Mouse (Mus musculus) forebrain, embryonic 11.5 days (tissue): ENCODE measurements around the gene Gphn. TPM values are rescaled to one million over a fixed set of nuclear protein-coding genes. Genes with fewer than 3 reads are reported as not detected.

Source experiments
- ATAC-seq: fragments of 200-750 bp; cut with Nextera tagmentation; replicated peaks from 2 replicates; pipeline ENCODE4 v1.8.0; 2017; ENCODE audit warnings: moderate TSS enrichment; ENCODE audit not compliant: low FRiP score
- DNase-seq: peaks from one replicate; pipeline ENCODE4 v3.0.0-alpha.2; 2017; ENCODE audit warnings: low spot score
- H3K27ac ChIP-seq: fragments of 300-500 bp; sonication (generic); 2 replicates; pipeline ENCODE4 v1.5.1; 2014; ENCODE audit warnings: low read depth, low read length
- H3K27me3 ChIP-seq: fragments of 300-500 bp; sonication (generic); 2 replicates; pipeline ENCODE4 v1.6.1; 2014; ENCODE audit warnings: mild to moderate bottlenecking, low read length, mixed read lengths; ENCODE audit not compliant: control insufficient read depth, insufficient read depth
- H3K36me3 ChIP-seq: fragments of 300-500 bp; sonication (generic); 2 replicates; pipeline ENCODE4 v1.6.1; 2014; ENCODE audit warnings: mild to moderate bottlenecking, low read length, moderate library complexity, mixed read lengths; ENCODE audit not compliant: control insufficient read depth, insufficient read depth
- H3K4me1 ChIP-seq: fragments of 300-500 bp; sonication (generic); replicated peaks from 2 replicates; pipeline ENCODE4 v1.6.1; 2014; ENCODE audit warnings: low read length, mixed read lengths; ENCODE audit not compliant: control insufficient read depth, insufficient read depth
- H3K4me2 ChIP-seq: fragments of 300-500 bp; sonication (generic); 2 replicates; pipeline ENCODE4 v1.6.1; 2014; ENCODE audit warnings: low read depth, mild to moderate bottlenecking, low read length, moderate library complexity, mixed read lengths; ENCODE audit not compliant: severe bottlenecking
- H3K4me3 ChIP-seq: fragments of 300-500 bp; sonication (generic); 2 replicates; pipeline ENCODE4 v1.5.1; 2014; ENCODE audit warnings: low read depth, low read length
- H3K9ac ChIP-seq: fragments of 300-500 bp; sonication (generic); 2 replicates; pipeline ENCODE4 v1.6.1; 2014; ENCODE audit warnings: low read length
- H3K9me3 ChIP-seq: fragments of 300-500 bp; sonication (generic); 2 replicates; pipeline ENCODE4 v1.6.1; 2016; ENCODE audit warnings: low read length, mixed read lengths; ENCODE audit not compliant: control insufficient read depth
- WGBS: fragments of 180-500 bp; shearing (Covaris S2); extraction: QIAGEN DNeasy Blood & Tissue Kit; methylation state at CpG from one replicate; pipeline ENCODE4 v1.1.7; 2014; 5-methylcytosine and 5-hydroxymethylcytosine counted together
- polyA plus RNA-seq: library from polyadenylated mRNA; unstranded; fragments of >200 nt; fragmentation: Nextera tagmentation; extraction: Ambion mirVana; gene quantifications from 2 replicates; pipeline ENCODE4 v1.2.1, GENCODE M21; 2014

Gene Gphn
- polyA plus RNA-seq, 1 experiment from 2014 or later, result 19.5 TPM

DNA sequence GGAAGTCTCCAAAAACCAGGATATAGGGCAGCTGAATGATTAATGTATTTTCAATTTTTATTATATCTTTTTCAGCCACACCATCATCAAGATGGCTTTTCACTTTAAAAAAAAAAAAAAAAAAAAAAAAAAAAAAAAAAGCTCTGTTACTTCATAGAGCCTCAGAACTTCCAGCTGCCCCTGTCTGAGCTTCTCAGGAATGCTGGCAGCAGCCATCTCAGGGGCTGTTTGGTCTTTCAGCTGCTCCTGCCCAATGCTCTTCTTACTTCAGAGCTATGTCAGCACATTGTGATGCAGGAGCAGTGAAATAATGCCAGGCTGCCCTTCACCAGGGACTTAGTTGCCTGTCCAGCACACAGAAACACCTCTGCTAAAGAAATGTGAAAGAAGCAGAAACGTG is 465.1 kb downstream of the Gphn start, which contains the start of gene Fam71d:
Gene Fam71d (plus strand): TSS at position 211 of the 400 bp plus-strand sequence.
- no peaks in the 10 kb centered on the region for H3K36me3 ChIP-seq
- H3K9ac ChIP-seq, result no peak within 1 kb of the TSS
- H3K4me3 ChIP-seq, result no peak within 1 kb of the TSS
- DNase-seq, result no peak
- H3K9me3 ChIP-seq, result no peaks in the 10 kb centered on the region
- 81% methylated on average over 1 of the region's 1 CpGs for WGBS
- H3K4me2 ChIP-seq, result no peak within 1 kb of the TSS
- ATAC-seq, result no peak
- H3K27me3 ChIP-seq, result no peaks in the 10 kb centered on the region
- no peaks in the 10 kb centered on the region for H3K4me1 ChIP-seq
- H3K27ac ChIP-seq, result no peak within 1 kb of the TSS

DNA sequence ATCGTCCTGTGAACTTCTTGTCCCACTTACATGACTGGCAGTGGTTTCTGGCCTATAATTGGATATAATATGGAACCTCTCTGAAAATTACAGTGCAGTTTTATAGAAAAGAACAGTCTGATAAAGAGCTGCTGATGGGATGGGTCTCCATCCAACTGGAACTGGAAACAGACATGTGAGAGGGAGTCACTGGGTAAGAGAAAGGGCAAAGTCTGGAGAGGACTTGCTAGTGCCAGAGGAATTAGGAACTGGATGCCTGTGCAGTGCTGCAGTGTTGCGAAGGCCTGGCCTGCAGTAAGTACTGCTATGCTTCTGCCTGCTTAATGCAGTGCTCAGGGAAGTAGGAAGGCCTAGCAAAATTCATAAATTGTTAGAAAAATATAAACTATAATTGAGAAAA is 467.1 kb downstream of the Gphn start:
- H3K4me3 ChIP-seq, result no peak overlapping the region
- no peak for DNase-seq
- H3K27ac ChIP-seq, result no peak overlapping the region
- WGBS, result 93% methylated on average over 2 of the region's 2 CpGs
- no peak for ATAC-seq
- H3K9me3 ChIP-seq, result no peaks in the 10 kb centered on the region
- no peak overlapping the region for H3K4me2 ChIP-seq
- no peaks in the 10 kb centered on the region for H3K4me1 ChIP-seq
- no peak overlapping the region for H3K9ac ChIP-seq
- no peaks in the 10 kb centered on the region for H3K27me3 ChIP-seq
- H3K36me3 ChIP-seq, result no peaks in the 10 kb centered on the region

DNA sequence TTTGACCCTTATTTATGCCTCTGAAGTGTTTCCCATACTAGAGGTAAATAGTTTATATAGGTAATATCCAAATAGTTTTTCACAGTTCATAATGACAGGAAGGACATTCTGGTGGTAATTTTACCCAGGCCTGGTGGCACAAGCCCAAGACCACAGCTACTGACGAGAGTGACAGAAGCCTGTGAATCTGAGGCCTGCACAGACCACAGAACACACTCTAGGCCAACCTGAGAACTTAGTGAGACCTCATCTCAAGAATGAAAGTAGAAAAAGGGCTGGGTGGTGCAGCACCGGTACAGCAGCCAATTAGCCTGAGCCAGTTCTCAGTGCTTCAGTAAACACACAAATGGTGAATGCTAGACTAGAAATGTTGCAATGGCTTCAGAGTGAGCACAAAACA is 491.6 kb downstream of the Gphn start:
- Histone ChIP-seq H3K27ac (no peak overlapping the region), H3K36me3 (no peaks in the 10 kb centered on the region), H3K9ac (no peak overlapping the region), H3K27me3 (no peaks in the 10 kb centered on the region), H3K4me2 (no peak overlapping the region), H3K4me1 (no peaks in the 10 kb centered on the region), H3K4me3 (no peak overlapping the region), H3K9me3 (no peaks in the 10 kb centered on the region)
- WGBS, result 86% methylated on average over 2 of the region's 2 CpGs
- no peak for ATAC-seq
- DNase-seq, result no peak

DNA sequence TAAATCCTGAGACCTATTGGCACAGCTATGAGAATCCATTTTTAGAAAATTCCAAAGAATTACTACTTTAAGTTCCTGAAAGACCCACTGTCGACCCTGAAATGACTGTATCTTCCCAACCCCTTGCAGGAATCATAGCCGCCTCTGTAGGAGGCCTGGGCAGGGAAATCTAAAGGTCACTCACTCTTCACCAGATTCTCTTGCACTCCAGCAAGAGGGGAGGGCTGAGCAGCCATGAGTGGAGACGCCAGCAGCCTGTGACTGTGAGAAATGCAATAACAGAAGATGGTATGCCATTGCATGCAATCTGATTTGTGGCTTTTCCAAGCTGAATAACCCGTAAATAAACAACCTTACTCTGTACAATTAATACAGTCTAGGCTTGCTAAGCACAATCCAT is 501.5 kb downstream of the Gphn start:
- Histone ChIP-seq H3K9ac (no peak overlapping the region), H3K36me3 (no peaks in the 10 kb centered on the region), H3K9me3 (no peaks in the 10 kb centered on the region), H3K4me3 (no peak overlapping the region), H3K4me1 (no peaks in the 10 kb centered on the region), H3K4me2 (no peak overlapping the region), H3K27me3 (no peaks in the 10 kb centered on the region), H3K27ac (no peak overlapping the region)
- no peak for ATAC-seq
- no peak for DNase-seq
- 63% methylated on average over 4 of the region's 4 CpGs for WGBS

Other genes with a start within 250 kb of the Gphn start
- gene Gm6657, start 32.1 kb upstream of the Gphn start, polyA plus RNA-seq, result not detected in 2 replicates